Mouse (Mus musculus) embryo, embryonic 9.5 days (tissue): ENCODE measurements around the gene Kif24.

Source experiments
- DNase-seq: peaks from one replicate; pipeline ENCODE4 v3.0.0-alpha.2; 2017; ENCODE audit errors: extremely low spot score

Kif24 gene

DNA sequence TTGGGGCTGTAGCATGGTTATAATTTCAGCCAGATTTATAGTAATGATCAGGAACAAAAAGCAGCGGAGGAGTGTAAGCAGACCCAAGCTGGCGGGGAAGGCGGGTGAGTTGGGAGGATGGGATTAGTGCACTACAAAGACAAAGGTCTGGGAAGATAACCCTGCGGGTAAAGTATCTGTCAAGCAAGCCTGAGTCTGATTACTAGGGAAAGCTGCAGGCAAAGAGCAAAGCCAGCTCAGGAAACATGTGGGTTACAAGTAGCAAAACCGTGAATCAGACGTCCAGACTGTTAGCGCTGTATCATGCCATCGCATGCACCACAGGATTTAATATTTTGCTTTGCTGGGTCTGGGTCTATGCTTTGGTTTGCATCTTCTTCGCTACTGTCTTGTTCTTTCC is 58.1 kb downstream of the Kif24 start:
- DNase-seq = no peak

DNA sequence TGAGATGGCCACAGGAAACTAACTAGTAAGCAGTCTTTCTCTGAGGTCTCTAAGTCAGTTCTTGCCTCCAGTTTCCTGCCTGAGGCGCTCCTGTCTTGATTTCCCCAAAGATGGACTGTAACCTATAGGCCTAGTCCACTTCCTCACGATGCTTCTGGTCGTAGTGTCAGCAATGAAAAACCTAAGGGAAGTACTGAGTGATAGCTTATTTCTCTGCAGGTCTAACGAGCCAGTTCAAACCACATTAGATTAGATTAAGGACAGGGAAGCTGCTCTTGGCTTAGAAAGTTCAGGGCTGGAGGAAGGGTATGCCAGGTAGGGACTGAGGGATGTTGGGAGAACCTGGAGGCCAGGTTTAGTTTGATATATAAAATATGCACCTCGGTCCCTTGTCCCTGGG is 63.1 kb downstream of the Kif24 start:
- DNase-seq = no peak

DNA sequence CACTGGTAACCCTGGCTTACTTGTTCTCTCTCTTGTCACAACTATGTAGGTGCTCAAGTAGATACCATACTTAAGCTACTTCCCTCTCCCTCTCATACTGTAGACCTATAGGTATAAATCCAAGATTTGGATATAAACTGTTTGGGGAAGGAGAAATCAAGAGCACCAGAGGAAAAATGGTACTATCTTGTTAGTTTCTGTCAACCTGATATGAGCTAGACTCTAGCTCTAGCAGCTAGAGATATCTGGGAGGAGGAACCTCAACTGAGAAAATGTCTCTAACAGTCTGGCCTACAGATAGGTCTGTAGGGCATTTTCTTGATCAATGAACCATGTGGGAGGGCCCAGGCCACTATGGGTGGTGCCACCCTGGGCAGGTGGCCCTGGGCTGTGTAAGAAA is 63.5 kb downstream of the Kif24 start:
- no peak for DNase-seq

DNA sequence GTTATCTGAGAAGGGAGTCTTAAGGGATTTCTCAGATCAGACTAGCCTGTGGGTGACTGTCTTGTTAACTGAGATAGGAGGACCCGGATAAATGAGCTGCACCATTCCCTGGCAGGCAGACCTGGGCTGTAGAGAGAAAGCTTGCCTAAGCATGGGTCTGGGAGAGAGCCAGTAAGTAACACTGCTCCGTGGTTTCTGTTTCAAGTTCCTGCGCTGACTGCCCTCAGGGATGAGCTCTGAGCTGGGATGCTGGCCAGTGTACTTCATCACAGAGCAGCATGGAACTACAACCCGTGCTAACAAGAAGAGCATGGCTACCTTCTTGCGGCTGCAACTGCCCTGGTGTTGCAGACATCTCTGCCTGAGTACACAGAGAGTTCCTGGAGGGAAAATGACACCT is 64.8 kb downstream of the Kif24 start:
- DNase-seq = no peak

DNA sequence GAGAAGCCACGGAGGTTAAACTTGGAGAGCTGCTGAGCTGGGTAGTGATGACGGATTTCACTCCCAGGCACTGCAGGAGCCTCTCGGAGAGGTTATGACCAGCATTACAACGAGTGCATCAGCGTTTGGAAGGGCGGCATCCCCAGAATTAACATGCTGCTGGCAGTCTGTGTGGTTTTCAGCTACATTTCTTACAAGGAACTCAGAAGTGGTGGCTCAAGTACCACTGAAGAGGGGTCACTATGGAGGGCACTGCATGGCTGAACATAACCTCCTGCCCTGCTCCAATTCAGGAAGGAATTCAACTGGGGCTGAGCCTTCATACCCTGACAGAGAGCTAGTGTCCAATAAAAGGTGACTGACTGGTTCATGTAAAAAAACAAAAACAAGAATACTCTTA is 66.3 kb downstream of the Kif24 start:
- DNase-seq = no peak

DNA sequence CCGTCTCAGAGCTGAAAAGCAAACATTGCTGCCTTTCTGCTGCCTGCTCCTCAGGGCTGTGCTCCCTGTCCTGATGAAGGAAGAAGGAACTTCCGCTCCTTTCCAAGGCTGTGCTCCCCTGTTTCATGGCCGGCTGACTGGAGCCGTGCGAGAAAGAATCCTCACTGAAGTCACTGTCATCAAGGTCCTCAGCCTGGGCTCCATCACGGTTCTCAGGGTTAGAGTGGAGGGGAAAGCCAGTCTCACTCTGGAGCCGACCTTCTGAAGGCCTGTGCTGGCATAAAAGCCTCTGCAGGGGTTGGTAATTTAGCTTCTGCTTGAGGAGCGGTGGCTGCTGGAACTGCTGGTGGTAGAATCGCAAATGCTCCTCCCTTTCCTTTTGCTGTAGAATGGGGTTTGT is 70.0 kb downstream of the Kif24 start:
- DNase-seq = no peak

DNA sequence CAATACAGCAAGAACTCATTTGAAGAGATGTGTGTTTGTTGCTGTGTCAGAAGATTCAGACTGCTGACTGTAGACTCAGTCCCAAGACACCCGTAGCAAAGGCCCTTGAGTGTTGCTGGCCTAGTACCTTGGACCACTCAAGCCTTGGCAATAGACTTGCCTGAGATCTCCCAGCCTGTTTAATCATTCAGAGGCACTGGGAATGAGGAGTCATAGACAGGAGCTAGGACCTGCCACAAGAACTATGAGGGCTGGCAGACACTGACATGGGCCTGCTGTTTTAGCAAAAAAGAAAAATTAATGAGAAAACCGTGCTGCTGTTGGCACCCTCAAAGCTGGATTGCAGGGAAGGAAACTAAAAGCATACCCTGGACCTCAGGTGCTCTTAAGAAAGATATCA is 73.7 kb downstream of the Kif24 start:
- no peak for DNase-seq

DNA sequence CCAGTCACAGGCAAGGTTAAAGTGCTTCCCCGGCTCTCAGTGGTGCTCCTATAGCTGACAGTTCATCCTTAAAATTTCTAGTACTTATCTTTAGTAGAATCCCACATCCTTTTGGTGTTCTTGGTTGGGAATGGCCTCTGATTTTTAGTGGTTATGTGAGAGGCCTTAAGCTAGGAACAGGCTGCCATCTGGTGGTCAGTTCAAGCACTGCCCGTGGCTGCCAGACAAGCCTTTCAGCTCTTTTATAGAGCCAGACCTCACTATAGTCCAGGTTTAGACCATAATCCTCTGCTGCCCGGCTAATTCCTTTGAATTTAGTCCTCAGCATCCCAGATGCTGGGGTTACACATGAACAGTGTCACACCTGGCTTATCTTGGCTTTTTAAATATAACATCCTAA is 74.6 kb downstream of the Kif24 start:
- peak; percentile 71 for DNase-seq

DNA sequence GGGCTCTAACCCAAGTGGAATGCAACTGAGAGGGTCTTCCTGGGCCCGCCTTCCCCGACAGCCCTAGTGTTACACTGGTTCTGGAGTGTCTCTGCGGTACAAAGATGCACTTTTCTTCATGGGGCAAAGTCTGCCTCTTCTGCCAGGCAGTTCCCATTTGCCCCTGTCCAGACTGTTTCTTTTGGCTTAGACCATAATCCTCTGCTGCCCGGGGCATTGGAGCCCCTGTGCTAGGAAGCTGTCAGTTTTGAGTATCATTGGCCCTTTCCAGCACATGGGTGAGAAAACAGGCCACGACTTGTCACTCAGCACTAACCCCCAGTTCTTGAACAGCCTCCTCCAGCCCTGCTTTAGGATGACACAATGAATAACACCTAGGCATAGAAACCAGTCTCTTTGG is 75.4 kb downstream of the Kif24 start:
- DNase-seq = no peak

DNA sequence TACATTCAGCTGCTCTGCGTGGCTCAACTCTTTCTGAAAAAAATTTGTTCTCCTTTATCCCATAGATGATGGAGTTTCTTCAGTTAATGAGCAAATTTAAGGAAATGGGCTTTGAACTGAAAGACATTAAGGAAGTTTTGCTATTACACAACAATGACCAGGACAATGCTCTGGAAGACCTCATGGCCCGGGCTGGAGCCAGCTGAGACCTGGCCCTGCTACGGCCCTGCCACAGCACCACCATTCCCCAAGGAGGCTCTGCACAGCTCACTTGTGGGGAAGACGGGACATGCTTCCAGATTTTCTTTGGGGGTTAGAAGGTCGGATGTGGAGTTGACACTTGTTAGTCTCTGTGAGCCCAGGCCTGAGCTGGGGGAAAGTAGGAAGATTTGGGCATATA is 76.1 kb downstream of the Kif24 start:
- no peak for DNase-seq

DNA sequence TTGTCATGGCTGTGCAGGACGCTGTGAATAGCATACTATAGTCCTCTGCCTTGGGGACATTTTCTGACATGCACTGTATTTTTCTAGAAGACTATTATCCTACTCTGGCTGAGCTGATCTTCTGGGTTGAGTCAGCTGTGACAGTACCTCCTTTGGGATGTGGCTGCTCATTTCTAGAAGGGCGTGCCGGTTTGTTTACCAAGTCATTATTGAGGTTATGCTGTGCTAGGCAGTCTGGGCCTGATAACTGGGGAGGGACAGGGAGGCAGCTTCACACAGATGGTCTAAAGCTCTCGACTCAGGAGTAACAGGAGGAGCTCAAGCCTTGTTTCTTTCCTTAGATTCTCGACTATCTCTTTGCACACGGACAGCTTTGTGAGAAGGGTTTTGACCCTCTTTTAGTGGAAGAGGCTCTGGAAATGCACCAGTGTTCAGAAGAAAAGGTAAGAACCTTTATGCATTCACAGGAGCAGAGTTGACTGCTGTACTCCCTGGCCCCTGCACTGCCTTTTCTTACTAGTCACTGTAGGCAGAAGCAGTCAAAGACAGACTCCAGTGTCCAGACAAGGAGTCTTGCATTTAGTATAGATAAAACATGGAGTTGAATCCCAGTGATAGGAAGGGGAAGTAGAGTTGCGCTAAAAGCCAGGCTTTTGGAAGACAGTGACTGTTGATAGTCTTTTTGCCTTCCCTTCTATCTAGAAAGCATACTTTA is 76.8 kb downstream of the Kif24 start:
- no peak for DNase-seq

DNA sequence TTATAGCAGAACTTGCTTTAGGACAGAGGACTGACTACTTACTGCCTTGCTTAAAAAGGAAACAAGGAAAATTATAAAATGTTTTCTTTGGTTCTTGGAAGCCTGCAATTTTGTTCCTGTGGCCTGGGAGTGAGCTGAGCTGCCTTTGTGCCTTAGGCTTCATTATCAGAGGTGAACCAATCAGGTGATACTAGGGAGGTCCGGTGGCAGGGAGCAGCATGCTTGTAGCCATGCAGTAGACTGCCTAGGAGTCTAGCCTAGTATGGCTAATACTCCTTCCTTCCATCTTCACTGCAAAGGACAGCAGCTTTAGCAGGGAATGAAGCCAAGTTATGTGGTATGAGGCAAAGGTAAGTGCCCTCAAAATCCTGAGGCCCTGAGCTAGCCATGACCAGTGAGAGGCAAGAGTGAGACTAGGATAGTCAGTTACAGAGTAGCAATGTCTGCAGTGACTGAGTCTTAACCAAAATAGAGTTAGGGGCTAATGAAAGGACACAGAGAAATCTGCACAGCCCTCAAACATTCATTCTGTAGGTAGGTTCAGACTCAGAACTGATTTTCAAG is 78.2 kb downstream of the Kif24 start:
- DNase-seq = no peak

DNA sequence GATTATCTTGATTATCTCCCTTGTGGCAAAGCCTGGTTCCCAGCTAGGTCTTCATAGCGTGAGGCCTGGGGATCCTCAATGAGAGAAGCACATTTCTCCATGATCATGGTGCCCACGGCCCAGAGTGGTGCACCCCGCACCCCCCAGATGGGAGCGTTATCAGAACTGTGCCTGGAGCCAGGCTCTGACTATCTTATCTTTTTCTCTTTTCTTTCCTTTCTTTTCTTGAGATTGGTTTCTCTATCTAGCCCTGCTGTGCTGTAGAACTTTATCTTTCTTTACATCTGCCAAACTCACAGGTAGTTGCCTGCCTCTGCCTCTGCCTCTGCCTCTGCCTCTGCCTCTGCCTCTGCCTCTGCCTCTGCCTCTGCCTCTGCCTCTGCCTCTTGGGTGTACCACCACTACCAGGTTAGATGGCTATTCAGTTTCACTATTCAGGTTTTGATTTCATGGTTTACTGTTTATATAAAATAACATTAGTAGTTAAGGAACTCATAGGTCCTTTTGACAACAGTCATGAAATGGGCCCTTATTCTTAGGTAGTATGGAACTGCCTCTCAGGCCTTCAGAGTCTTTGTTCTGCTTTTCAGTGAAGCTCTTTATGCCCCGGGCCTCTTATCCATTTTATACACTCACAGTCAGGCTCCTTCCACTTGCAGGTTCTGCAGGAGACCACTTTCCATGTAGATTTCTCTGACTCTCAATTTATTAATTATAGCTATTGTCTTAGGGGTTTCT is 83.3 kb downstream of the Kif24 start:
- no peak for DNase-seq

DNA sequence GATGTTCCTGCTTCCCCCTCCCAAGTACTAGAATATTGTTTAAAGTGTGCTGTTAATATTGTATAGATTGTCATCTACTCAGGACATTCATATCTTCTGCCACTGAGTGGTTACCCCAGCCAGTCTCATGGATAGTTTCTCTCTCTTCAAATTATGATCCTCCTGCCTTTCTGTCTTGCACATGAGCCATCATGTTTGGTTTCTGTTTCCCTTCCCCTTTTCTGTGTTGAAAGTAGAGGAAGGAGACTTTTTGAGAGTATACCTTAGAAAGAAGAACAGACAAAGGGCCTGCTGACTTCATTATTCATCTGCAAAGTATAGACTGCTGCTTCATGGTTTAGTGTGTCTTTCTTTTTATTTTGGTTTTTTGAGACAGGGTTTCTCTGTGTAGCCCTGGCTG is 87.1 kb downstream of the Kif24 start:
- no peak for DNase-seq

DNA sequence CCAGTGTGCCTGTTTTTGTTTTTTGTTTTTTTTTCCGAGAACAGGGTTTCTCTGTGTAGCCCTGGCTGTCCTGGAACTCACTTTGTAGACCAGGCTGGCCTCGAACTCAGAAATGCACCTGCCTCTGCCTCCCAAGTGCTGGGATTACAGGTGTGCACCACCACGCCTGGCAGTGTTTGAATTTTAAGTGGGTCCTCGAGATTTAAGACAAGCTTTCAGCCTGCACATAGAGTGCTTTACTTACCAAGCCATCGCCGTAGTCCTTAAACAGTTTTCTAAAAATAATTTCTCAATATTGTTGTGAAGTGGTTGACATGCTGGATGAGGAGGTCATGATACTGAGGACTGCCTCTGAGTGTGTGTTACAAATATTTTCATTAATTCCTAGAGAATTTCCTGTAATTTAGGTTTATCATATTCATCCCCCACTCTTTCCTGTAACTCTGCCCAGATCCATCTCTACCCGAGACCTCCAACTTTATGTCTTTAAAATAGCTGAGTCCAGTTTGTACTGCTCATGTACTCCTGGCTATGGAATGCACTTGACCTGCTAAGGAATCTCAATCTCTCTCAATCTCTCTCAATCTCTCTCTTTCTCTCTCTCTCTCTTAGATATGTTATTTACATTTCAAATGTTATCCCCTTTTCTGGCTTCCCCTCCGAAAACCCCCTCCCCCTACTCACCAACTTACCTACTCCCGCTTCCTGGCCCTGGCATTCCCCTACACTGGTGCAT is 94.8 kb downstream of the Kif24 start:
- no peak for DNase-seq

DNA sequence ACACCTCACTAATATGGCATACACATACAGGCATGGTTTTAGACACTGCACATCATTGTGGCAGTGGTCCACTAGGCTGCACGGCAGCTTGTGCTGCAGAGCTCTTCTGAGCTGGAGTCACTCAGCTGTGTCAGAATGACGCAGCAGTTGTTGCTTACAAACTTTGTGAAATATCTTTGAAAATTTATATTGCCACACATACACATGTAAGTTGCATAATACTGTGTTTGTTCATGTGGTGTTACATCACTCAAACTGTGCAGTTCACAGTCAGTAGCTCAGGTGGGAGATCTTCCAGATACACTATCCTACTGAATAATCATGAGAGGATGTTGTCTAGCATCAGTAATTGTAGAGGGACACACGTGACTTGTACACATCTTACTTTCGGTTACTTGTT is 96.5 kb downstream of the Kif24 start:
- DNase-seq = no peak

DNA sequence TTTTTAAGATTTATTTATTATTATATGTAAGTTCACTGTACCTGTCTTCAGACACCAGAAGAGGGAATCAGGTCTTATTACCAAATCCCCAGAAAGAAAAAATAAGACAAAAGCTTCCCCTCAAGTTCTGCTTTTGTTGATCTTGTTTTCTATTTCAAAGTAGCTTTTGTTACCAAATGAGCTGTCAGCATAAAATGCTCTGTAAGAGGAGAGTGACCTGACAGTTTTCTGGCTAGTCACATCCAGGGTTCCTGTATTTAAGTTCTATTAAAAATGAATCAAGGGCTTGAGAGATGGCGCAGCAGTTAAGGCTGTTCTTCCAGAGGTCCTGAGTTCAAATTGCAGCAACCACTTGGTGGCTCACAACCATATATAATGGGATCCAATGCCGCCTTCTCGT is 103.6 kb downstream of the Kif24 start:
- no peak for DNase-seq

DNA sequence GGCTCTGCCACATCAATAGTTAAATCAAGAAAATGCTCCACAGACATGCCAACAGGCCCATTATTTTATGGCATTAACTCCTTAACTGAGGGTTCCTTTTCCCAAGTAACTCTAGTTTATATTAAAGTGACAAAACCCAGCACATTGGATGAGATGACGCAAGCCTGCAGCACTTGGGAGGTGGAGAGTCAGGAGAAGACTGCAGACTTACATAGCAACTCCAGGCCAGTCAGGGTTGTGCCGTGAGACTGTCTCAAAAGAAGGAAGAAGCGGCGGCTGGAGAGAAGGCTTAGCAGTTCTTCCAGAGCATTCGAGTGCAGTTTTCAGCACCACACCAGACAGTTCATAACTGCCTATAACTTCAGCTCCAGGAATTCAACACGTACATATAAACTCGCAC is 105.3 kb downstream of the Kif24 start:
- DNase-seq = no peak

DNA sequence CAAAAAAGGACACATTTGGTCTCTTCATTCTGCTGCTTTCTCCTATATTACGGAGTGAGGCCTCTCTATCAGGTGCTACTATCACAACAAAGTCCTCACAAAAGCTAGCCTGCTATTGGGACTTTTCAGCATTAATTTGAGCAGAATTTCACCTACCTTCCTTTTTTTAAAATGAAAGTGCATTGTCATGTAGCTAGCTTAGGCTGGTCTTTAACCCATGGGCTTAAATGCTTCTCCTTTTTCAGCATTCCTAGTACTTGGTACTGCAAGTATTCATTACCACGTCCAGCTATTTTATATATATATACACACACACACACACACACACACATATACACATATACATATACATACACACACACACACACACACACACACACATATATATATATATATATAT is 106.0 kb downstream of the Kif24 start:
- DNase-seq = no peak

DNA sequence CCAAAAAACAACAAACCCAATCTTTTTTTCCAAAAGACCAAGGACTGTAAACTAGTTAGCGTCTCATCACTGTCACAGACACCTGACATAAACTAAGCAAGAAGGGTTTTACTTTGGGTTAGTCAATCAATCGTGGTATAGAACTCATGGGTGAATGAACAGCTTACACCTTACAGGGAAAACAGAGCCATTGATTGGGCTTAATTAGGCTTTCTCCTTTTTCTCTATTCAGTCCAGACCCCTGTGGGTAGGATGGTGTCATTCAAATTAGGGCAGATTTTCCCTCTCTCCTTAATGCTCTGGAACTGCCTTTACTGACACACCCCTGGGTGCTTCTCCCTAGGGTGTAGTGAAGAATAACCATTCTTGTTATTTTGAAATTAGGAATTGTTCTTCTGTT is 107.5 kb downstream of the Kif24 start:
- DNase-seq = no peak

DNA sequence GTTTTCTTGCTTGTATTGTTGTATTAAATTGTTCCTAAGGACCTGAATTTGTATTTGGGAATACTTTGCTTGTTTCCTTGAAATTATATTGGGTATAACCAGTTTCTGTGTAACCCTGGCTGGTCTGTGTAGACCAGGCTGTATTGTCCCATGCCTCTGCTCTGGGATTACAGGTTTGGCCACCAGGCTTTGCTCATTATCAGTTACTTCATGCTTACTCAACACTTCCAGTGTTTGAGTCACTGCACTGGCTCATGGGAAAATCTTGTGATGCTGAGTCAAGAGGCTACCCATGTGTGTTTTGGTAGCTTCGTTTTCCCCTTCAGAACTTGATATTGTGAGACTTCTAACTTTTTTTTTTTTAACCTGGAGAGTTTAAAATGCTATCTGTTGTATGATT is 111.4 kb downstream of the Kif24 start:
- DNase-seq = no peak

DNA sequence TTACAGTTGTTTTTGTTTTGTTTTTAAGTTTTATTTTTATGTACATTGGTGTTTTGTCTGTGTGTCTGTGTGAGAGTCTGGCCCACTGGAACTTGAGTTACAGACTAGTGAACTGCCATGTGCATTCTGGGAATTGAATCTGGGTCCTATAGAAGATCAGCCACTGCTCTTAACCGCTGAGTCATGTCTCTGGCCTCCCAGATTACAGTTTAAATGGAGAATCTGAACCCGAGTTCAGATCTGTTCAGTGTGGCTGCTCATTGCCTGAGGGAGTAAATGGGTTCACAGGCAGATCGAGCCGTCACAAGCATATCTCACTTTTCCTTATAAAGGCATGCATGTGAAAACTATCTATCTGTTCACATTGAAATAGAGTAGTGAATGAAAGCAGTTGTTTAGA is 111.9 kb downstream of the Kif24 start:
- no peak for DNase-seq

DNA sequence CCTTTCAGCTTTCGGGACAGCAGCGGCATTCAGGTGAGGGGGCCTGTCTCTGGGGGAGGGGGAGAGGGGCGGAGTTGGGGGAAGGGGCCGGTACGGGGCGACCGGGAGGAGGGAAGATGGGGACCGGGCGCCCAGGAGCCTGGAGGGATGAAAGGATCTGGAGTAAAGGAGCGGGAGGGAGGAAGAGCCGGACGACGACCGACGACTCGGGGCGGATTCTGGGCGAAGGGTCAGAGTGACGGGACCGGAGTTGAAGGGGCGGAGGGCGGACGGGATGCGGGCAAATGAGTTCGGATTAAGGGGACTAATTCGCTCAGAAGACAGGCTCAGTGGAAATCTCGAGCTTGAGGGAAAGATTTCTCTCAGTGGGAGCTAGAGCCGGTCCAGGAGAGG is 115.5 kb downstream of the Kif24 start:
- DNase-seq = no peak
